Mouse (Mus musculus): ENCODE data around the gene D5Ertd579e.

GRCm38 (mm10) chr5:36573354-36573753, 122.5 kb downstream of the D5Ertd579e start:
- TF ChIP-seq CTCF (IDR thresholded peaks at IDR 0.05; ENCODE audit: borderline replicate concordance, insufficient read depth, low read length) (no peak), POLR2A (IDR thresholded peaks at IDR 0.05; ENCODE audit: low read depth, low read length) (no peak)
